Mouse (Mus musculus) brain, adult 2 months (tissue): ENCODE results near the gene Slc4a2.
"Not testable (repeated sequence)": the region's sequence is repeated elsewhere in the genome, so short reads cannot be mapped to it uniquely, and the experiment has no call there.

Experiments used
- DNase-seq: peaks from one replicate; pipeline ENCODE4 v3.0.0; 2011; ENCODE audit warnings: low read depth, low spot score

The Slc4a2 gene

DNA sequence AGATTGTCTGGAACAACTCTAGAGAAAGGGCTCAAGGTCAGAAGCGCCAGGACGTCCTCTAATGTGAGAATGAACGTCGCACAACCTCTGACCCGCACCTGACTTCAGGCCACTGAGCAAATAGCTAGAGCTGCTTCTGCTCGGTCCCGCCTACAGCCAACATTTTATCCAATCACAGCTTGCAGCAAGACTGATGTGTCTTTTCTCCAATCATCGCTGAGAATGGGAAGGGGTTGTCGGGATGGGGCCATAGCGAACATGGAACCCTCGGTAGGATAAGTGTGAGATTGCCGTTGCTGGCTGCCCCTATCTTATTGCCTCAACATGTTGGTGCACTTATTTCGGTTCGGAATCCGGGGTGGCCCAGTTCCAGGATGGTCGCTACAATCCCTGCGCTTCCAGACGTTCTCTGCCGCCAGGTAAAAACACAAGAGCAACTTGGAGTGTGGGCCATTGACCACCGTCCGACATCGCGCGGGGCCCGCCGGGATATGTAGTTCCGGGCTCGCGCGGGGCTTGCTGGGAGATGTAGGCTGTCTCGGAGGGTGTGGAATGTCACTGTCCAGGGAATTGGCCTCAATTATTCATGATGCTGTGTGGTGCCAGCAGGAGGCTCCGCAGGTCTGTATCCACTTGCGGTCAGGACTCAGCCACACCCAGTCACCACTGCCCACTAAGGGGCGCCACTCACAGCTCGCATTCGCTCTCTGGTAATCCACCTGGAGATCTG lies 29.3 kb upstream of the Slc4a2 start:
- peak; percentile 99 for DNase-seq

DNA sequence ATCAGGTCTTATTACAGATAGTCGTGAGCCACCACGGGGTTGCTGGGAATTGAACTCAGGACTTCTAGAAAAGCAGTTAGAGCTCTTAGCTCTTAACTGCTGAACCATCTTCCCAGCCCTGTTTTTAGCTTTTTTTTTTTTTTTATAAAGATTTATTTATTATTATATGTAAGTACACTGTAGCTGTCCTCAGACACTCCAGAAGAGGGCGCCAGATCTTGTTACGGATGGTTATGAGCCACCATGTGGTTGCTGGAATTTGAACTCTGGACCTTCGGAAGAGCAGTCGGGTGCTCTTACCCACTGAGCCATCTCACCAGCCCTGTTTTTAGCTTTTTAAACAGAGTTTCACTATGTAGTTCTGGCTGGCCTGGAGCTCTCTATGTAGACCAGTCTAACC lies 27.4 kb upstream of the Slc4a2 start:
- DNase-seq = not testable (repeated sequence)

DNA sequence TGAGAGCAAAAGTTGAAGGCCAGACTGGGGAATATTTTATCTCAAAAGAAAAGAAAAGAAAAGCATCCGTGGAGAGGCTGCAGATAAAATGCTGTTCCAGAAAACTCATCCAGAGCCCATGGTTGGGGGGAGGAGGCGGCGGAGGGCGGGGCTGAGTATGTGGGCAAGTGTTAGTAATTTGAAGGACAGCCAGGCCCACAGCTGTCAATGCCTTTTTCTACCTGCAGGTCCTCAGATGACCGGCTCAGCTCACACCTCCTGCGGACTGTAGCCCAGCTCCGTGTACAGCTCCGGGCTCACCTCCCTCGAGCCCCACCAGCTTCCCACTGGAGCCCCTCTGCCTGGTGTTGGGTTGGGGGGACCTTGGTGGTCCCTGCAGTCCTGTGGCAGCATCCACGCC lies 24.0 kb upstream of the Slc4a2 start:
- no peak for DNase-seq

DNA sequence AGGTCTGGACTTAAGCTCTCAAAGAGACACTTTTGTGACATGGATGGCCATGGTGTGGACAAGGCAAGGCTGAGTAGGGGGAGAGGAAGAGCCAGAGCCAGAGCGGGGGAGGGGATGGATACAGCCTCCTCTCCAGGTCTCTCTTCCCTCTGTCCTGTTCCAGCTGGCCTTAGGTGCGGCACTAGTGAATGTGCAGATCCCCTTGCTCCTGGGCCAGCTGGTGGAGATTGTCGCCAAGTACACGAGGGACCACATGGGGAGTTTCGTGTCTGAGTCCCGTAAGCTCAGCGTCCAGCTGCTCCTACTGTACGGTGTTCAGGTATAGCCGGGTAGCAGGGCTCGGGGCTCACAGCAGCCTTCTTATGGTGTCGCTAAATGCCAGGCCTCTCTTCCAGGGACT lies 23.3 kb upstream of the Slc4a2 start:
- DNase-seq = peak; percentile 22

DNA sequence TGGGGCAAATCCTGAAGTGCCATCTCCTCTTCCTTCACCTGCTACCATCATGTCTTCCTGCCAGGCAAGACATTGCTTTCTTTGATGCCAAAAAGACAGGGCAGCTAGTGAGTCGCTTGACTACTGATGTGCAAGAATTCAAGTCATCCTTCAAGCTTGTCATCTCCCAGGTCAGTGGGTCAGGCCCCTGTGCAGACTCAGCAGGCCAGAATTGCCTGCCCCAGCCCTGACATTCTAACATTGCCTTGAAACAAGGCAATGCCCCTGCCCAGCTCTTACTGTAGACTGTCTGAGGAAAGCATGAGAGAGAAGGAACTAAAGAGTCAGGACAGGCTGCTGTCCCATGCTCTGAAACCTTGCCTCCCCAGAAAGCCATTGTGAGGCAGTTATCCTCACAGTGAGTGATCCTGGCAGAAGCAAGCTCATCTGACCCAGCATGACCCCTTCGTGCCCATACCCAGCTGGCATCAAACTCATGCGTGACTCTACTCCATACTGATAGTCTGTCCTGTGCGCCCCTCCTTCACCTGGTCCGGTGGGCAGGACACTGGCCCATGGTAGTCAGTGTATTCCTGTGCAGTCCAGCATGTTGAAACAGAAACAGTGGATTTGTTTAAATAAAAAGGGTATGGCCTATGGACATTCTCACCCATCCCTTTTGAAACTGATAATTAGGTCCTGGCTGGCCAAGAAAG lies 22.6 kb upstream of the Slc4a2 start:
- no peak for DNase-seq

DNA sequence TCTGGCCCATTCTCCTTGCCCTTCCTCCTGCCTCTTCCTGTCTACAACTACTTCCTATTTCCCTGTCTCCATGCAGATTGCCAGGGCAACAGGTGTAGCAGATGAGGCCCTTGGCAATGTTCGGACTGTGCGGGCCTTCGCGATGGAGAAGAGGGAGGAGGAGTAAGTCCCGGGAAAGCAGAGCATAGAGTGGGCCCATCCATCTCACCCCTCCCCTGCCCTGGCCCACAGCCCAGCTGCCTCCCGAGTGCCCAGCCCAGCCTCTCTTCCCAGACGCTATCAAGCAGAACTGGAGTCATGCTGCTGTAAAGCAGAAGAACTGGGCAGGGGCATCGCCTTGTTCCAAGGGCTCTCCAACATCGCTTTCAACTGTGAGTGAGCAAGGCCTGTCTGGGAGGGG lies 21.7 kb upstream of the Slc4a2 start:
- DNase-seq = peak; percentile 37

DNA sequence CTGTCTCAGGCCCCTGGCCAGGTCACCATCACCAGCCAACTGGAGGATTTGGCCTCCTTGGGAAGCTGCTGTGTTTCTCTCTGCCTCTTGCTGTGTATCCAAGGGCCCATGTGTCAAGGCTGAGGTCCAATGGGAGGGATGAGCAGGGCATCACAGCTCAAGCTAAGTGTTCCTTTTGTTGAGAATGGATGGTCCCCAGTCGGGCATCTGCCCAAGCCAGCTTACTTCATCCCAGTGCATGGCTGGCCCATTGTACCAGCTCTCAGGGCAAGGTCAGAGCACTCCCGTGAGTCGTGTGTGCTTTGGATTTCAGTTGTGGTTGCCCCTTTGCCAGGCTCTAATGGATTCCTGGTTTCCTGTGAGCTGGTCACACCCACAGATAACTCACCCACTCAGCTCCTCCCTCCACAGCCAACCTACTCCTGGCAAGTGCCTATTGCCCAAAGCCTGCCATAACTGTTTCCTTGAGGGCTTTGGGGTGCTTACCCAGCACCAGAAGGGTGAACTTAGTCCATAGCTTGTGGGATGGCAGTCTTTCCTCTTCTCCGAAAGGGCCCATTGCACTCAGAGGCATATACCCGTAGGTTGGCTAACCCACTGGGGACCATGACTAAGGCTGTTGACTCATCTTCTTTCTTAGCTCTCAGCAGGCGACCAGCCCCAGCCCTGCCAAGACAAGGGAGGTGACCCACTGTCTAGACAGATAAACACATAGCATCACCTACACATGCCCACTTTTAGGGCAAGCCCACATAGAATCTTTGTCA lies 18.9 kb upstream of the Slc4a2 start:
- peak; percentile 83 for DNase-seq

DNA sequence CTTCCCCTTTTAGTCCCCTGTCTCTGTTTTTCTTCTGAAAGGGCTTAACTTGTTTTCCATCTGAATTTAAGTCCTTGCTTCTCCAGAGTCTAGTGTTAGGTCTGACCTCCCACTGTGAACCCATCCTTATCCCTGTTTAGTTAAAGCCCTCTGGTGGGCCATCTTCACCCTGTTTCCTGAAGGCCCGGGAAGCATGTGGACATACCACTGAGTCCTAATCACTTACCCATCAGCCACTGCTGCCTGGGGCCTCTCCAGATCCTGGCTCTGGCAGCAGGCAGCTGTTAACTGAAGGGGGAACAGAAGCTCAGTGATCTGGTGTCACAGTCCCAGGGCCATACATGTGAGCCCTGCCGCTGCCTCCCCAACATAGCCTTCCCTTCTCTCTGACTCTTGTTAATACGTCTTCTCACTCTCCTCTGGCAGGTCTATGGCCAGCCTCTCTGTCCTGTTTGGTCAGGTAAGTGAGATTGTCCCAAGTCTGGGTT lies 18.2 kb upstream of the Slc4a2 start:
- DNase-seq = no peak

DNA sequence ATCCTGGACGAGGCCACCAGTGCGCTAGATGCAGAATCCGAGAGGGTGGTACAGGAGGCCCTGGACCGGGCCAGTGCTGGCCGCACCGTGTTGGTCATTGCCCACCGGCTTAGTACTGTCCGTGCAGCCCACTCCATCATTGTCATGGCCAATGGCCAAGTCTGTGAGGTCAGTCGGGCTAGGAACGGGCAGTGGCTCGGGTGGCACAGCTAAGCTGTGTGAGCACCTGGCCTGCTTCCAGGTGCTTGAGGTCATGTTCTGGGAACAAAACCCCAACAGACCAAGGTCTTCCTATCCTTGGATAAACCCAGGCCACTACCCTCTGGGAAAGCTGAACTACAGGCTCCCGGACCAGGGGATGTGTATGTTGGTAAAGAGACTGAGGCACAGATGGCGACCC lies 15.0 kb upstream of the Slc4a2 start:
- peak; percentile 70 for DNase-seq

DNA sequence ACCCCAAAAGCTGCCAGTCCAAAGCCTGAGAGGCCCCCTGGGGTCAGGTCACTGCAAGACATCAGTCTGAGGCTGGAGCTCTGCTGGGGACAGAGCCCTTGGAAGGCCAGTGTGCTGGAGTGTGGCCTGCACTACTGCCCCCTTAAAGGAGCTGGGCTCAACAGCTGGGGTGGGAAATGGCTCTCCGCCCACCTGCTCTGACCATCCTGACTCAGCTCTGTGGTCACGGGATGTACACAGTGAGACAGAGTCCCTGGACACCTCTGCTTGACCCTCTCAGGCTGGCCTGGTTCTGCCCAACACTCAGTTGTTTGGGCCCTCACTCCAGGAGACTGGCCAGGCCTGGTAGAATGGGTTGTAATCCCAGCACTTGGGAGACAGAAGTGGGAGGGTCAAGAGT lies 14.2 kb upstream of the Slc4a2 start:
- no peak for DNase-seq

DNA sequence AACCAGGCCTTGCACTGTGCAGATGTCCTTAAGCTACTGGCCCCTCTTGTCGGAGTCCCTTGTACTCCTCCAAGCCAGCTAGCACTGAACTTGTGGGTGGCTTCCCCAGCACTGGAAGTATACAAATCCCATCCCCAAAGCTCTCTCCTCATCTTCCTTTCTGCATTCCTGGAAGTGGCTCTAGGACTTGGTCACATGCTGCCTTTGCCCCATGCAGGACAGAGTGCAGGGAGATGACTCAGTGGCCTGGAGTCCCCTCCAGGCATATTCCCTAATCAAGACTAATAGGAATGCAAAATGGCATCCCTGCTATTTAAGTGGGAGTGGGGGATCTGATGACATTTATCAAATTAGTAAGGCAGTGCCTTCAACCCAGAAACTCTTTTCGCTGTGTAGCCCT lies 11.6 kb upstream of the Slc4a2 start:
- DNase-seq = no peak

DNA sequence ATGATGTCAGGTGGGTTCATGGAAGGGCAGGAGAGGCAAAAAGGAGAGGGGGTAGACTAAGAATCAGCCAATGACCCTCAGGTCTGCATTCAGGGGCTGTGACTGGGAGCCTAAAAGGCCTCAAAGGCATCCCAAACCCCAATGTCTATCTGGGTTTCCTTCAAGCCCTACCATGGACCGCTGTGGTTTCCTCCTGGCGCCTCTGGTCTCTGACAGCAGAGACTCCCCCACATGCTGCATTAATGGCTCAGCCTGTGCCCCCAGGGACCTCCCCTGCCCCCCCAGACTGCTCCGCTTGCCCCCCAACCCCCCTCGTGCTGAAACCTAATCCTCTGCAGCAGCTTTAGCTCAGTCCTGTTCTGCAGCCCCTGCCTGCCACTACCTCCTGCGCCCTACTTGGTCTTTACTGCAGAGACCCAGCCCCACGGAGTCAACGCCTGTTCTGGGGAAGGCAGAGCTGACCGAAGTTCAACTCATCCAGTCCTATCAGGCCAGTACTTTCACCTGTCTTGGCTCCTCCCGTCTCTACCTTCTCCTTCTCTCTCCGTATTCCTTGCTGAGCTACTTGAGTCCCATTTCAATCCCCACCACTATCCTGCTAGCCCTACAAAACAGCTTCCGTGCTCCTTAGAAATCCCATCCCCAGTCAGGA lies 10.5 kb upstream of the Slc4a2 start, which contains the start of gene Asic3:
Gene Asic3 (plus strand): TSS at position 351 of the 652 bp plus-strand sequence.
- no peak for DNase-seq

DNA sequence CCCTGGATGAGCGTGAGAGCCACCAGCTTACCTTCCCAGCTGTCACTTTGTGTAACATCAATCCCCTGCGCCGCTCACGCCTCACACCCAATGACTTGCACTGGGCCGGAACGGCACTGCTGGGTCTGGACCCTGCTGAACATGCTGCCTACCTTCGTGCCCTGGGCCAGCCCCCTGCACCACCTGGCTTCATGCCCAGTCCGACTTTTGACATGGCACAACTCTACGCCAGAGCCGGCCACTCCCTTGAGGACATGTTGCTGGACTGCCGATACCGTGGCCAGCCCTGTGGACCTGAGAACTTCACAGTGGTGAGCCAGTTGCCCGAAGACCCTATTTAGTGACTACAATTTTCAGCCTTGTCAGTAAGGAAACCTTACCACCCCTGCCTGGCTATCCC lies 9.7 kb upstream of the Slc4a2 start:
- no peak for DNase-seq

DNA sequence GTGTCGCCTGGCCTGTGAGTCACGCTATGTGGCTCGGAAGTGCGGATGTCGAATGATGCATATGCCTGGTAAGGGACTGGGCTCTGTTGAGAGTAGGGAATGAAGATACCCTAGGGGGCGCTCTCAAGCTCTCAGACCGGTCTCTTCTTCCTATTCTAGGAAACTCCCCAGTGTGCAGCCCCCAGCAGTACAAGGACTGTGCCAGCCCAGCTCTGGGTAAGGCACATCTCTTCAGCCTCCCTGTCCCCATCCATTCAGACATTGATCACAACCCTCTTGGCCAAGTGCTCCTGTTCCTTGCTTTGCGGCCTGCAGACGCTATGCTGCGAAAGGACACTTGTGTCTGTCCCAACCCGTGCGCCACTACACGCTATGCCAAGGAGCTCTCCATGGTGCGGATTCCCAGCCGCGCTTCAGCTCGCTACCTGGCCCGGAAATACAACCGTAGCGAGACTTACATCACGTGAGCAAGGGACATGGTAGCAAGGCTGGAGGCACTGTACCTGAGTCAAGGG lies 7.4 kb upstream of the Slc4a2 start:
- peak; percentile 90 for DNase-seq

DNA sequence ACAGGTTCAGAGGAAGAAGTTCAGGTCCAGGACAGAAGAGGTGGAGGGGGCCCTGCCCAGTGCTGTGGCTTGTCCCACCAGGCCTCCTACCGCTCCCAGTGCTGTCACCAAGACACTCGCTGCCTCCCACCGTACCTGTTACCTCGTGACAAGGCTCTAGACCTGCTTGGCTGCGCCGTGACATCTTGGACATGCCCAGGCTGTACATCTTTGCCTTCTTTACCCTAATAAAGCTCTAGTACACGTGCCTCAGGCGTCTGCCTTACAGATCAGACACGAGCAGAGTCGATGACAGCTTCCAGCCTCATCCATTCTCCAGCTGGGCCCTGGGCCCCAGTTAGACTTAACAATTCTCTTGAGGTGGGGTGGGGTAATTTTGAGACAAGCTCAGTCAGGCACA lies 6.0 kb upstream of the Slc4a2 start:
- no peak for DNase-seq

DNA sequence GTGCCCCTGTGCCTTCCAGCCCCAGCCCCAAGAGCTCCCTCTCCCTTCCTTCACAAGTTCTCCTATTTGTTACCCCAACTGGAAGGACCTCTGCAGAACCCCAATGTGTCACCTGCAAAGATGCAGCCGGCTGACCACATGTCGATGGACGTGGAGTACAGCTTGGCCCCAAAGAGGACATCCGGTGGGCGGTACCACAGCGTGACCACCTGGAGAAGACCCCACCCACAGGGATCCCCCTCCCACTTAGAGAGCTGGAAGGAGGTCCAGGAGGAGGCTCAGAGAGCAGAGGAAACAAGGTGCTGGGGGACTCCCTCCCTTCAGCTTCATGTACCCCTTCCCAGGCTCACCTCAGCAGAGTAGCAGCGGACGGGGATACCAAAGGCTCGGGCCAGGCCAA lies 3.3 kb upstream of the Slc4a2 start:
- no peak for DNase-seq

DNA sequence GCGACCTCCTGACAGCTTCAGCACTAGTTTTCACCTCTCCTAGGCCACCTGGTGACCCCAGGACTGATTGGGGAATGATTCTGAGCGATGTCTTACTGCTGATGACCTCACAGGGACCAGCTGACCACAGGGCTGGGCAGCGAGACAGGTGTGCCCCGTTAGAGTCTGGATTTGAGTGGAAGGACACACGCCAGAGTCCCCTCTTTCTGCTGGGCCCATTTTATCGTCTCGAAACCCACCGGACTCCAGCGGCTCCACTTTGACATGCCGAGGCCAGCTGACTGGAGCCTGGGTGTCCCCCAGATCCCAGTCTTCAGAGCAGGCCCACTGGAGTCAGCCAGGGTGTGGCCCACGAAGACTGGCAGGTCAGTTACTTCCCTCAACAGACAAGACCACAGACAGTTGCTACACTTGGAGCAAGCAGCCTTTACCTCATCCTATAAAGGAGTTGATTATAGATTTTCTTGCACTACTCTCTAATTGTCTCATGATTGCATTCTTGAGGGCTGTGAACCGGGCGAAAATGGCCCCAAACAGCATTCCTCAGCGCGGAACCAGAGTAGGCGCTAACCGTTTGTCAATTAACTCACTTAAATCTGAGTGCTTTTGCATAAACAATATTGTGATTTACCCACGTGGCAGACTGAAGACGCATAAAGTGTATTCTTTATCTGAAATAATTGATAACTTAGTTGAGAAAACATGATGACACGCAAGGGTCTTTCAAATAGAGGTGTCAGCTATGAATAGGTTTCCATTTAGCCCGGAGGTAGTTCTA lies 556 bp downstream of the Slc4a2 start:
- no peak for DNase-seq

DNA sequence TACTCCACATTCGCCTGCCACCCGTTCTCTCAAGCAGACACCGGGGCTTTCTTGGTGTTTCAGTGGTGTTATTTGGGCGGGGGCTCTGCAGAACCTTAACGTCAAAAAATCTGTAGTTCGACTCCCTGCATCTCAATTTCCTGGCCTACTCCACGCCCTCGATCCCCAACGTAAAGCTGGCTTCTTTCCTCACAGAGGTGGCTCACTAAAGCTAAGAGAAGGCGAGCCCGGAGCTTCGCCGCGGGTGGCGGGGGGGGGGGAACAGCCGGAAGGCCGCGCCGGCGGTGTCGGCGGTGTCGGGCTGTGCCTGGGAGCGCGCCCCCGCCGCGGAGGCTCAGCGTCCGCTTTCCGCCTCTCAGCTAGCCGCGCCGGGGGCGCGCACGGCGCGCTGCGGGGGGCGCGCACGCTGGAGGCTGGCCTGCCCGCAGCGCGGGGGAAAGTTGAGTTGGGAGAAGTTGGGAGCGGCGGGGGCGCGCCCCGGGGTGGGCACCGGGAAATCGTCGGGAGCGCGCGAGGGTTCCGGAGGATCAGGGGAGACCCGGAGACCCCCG lies 1.3 kb downstream of the Slc4a2 start:
- peak; percentile 92 for DNase-seq

DNA sequence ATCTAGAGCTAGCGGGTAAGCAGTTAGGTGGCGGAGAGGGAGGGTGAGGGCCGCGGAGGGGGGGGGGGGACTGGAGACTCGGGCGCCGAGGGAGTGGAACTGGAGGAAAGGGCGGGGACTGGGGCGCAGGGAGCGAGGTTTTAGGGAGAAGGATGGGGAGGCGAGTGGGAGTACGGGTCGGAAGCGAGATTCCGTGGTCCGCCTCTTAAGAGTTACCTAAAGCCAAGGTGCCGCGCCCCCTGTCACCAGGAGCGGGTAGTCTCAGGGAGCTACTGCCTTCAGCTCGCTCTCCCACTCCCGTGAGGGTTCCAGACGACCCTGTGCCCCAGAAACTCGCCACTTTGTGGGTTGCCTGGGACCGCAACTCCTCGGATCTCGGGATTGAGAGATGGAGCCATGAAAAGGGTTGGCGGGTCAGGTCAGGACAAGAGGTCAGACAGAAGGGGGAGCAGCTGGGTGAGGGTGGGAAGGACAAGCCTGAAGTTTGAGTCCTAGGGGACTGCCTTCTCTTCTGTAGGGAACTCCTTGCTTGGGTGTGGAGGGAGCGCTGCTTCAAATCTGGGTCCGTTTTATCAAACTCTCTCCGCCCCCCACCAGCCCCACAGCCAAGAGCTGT lies 1.9 kb downstream of the Slc4a2 start:
- DNase-seq = no peak

DNA sequence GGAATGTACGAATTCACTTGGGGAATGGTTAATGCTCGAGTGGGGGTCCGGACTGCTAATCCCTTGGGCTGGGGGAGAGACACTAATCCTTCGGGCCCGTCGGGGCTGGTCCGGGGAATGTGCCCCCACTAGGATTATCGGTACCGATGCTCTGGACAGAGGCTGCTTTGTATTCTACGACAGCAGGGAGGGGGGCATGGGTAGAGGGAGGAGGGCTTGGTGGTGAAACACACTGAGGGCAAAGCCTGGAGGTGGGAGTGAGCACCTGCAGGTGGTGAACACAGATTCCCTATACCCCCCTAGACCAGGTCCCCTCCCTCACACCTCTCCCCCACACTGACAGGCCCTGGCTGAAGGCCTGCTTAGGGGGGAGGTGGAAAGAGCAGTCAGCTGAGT lies 2.4 kb downstream of the Slc4a2 start:
- DNase-seq = no peak
